9 mouse cellular contexts compared by ENCODE assay signal in genomic region chr1:75597622-75598021, GRCm38 (mm10). TPM values are rescaled to one million over a fixed set of nuclear protein-coding genes. Genes with fewer than 3 reads are reported as not detected.
A peak's percentile ranks its signal among the peaks of the same experiment; 100 is the strongest.
DNase-seq lines count a peak whose midpoint lies in the region; ATAC-seq lines count a peak whose summit lies in the region.
"Had no signal": no experiment of that assay in that cellular context is flagged by ENCODE, and none has a peak within 500 bp of the region (broad histone marks: within the 10 kb centered on the region; RNA-seq: fewer than 3 reads in every experiment).

No protein-coding gene starts in this region.

- ATAC-seq in heart, embryonic 12.5 days (ENCODE audit: insufficient number of reproducible peaks, low FRiP score) = no peak
- no peak for ATAC-seq in megakaryocyte progenitor cell, adult 5-6 weeks (replicated peaks; ENCODE audit: poor library complexity)

- H3K9me3 ChIP-seq in heart, embryonic 12.5 days (replicated peaks) = no peaks in the 10 kb centered on the region
- H3K9me3 ChIP-seq: limb, embryonic 12.5 days had no signal

- H3K4me3 ChIP-seq in heart, embryonic 12.5 days = no peak overlapping the region
- H3K4me3 ChIP-seq: limb, embryonic 12.5 days had no signal

- H3K9ac ChIP-seq in heart, embryonic 12.5 days = no peak overlapping the region
- H3K9ac ChIP-seq: limb, embryonic 12.5 days had no signal

- peak; percentile 58 for DNase-seq in heart, adult 8-10 months (ENCODE audit: low spot score)
- peak; percentile 8 to 21 for DNase-seq in urinary bladder, postnatal 36 days (ENCODE audit: low spot score in 2 of 2)
- no peak for DNase-seq in urinary bladder, postnatal 10 days (ENCODE audit: low spot score)
- DNase-seq in cerebellum, postnatal 14 days = peak; percentile 80
- DNase-seq in kidney, postnatal 10 days = peak; percentile 74
- DNase-seq in mesoderm, embryonic 11.5 days (ENCODE audit: low read depth, low spot score) = peak; percentile 61

- 0 out of 2 replicates have a peak, but pooled peaks cover 3% of the 10 kb centered on the region for H3K4me1 ChIP-seq in heart, embryonic 12.5 days (replicated peaks)
- H3K4me1 ChIP-seq: limb, embryonic 12.5 days had no signal

- peaks cover 27% of the 10 kb centered on the region for H3K27me3 ChIP-seq in heart, embryonic 12.5 days (replicated peaks)

- H3K36me3 ChIP-seq in heart, embryonic 12.5 days = no peaks in the 10 kb centered on the region
- H3K36me3 ChIP-seq: limb, embryonic 12.5 days had no signal

- no peak overlapping the region for H3K4me2 ChIP-seq in heart, embryonic 12.5 days
- H3K4me2 ChIP-seq: limb, embryonic 12.5 days had no signal

- H3K27ac ChIP-seq in heart, embryonic 12.5 days (ENCODE audit: poor library complexity, severe bottlenecking) = no peak overlapping the region
- H3K27ac ChIP-seq: limb, embryonic 12.5 days had no signal

RNA-seq across cellular contexts. Expression of gene Slc4a3, which starts 51.6 kb away (rescaled TPM):
- 100 to 1,000 TPM; 221 to 344 (median 267) TPM for total RNA-seq in heart, adult 8-10 months (2022)
- polyA plus RNA-seq in heart, embryonic 12.5 days (2016; fragmentation: Nextera tagmentation; extraction: Ambion mirVana) = 32.6 and 35.7 TPM in 2 replicates
- 0.05 TPM in 1 of 2 replicates, not detected in the other for total RNA-seq in megakaryocyte progenitor cell, adult 5-6 weeks (2015)
- total RNA-seq in megakaryocyte progenitor cell, adult 5-6 weeks (2017) = 0.03 and 0.04 TPM in 2 replicates

Comparison
In these comparisons a context has a peak if more than half of its experiments do, and no peak if none do; other contexts are left out.
1. RNA of gene Slc4a3, which starts 51.6 kb away (total RNA-seq): 221 to 344 TPM in heart, adult 8-10 months; 0.03 to 0.05 TPM in megakaryocyte progenitor cell, adult 5-6 weeks; every median in the first group is over 100 times any median in the second.